Comparison of ENCODE assay signal across 14 mouse cellular contexts in genomic region chr1:23958101-23958500, GRCm38 (mm10).
"Had no signal": no experiment of that assay in that cellular context is flagged by ENCODE, and none has a peak within 500 bp of the region (broad histone marks: within the 10 kb centered on the region; RNA-seq: fewer than 3 reads in every experiment).

No protein-coding gene starts in this region.

- H3K4me3 ChIP-seq: neural tube, embryonic 12.5 days; neural tube, embryonic 15.5 days had no signal

- H3K27me3 ChIP-seq: neural tube, embryonic 12.5 days; neural tube, embryonic 13.5 days; neural tube, embryonic 15.5 days; stomach, embryonic 15.5 days had no signal

- DNase-seq: right cerebral cortex, adult 18-20 months; right cerebral cortex, postnatal 14 days; right cerebral cortex, postnatal 25 days; right cerebral cortex, postnatal 4 days; spleen, adult 18-20 months; thymus, adult 18-20 months; thymus, adult 2 months; thymus, postnatal 25 days; thymus, postnatal 36 days had no signal

- H3K36me3 ChIP-seq: neural tube, embryonic 12.5 days; neural tube, embryonic 13.5 days; neural tube, embryonic 15.5 days; stomach, embryonic 15.5 days had no signal

- H3K27ac ChIP-seq: neural tube, embryonic 12.5 days; neural tube, embryonic 13.5 days; neural tube, embryonic 15.5 days; stomach, embryonic 15.5 days; stomach, postnatal 0 days had no signal

- H3K4me1 ChIP-seq: neural tube, embryonic 12.5 days; neural tube, embryonic 15.5 days had no signal

- H3K9ac ChIP-seq: neural tube, embryonic 12.5 days; neural tube, embryonic 13.5 days; neural tube, embryonic 15.5 days; stomach, embryonic 15.5 days had no signal

- H3K9me3 ChIP-seq: neural tube, embryonic 12.5 days; neural tube, embryonic 13.5 days; neural tube, embryonic 15.5 days; stomach, embryonic 15.5 days had no signal
